ENCODE assay signal across 11 mouse cellular contexts in the genomic region with DNA sequence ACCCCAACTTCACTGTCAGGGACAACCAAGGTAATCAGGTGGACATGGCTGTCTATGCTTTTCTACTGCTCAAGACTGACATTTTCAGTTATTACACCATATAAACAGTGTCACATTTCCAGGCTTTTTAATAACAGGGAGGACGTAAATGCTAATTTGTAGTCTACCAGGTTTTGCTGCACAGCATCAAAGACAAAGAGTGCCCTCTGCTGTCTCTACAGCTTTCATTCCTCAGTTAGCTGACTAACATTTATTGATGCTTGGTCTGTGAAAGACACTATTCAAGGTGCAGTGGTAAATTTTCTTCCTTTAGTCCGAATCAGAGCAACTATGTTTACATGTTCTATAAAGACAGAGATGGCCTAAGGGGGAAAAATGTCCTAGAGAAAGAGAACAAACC.
DNase-seq lines count a peak whose midpoint lies in the region; TF ChIP-seq lines count a peak whose summit lies in the region.
"Had no signal": no experiment of that assay in that cellular context is flagged by ENCODE, and none has a peak within 500 bp of the region (broad histone marks: within the 10 kb centered on the region; RNA-seq: fewer than 3 reads in every experiment).

No protein-coding gene starts in this region.

- H3K27me3 ChIP-seq in CH12.LX (replicated peaks), result peaks cover 22% of the 10 kb centered on the region

- H3K79me2 ChIP-seq in CH12.LX (replicated peaks; ENCODE audit: control insufficient read depth, extremely low read depth, insufficient read depth, poor library complexity, severe bottlenecking), result no peaks in the 10 kb centered on the region

- no peak overlapping the region for H3K9ac ChIP-seq in CH12.LX (ENCODE audit: insufficient read depth, low read depth)

- H3K4me3 ChIP-seq in gastrocnemius, adult 2 months, result no peak overlapping the region
- no peak overlapping the region for H3K4me3 ChIP-seq in CH12.LX (replicated peaks in 1 of 3; ENCODE audit: low read depth in 2 of 3, low read length in 2 of 3, poor library complexity in 1 of 3)

- dilution Hi-C loops in CH12.LX (cut with MboI; ENCODE audit: extremely low pct_ligation_motif_present, extremely low pct_unique_long_range_greater_than_20kb, low sequenced_read_pairs), result no loop called here

- TF ChIP-seq POLR2A in CH12.LX (IDR thresholded peaks at IDR 0.05; ENCODE audit: low read depth, low read length), result no peak

- H3K27ac ChIP-seq in gastrocnemius, adult 2 months, result no peak overlapping the region
- H3K27ac ChIP-seq in CH12.LX (ENCODE audit: insufficient read depth, low read depth), result no peak overlapping the region

- H3K4me2 ChIP-seq in CH12.LX (ENCODE audit: insufficient read depth, low read depth, poor library complexity, severe bottlenecking), result no peak overlapping the region

- TF ChIP-seq EP300 in CH12.LX (IDR thresholded peaks at IDR 0.05; ENCODE audit: low read length), result no peak

- intact Hi-C loops in gastrocnemius, adult 2 months (cut with DNase I), result no loop called here
- intact Hi-C loops in left cerebral cortex, postnatal 36 days (cut with DNase I), result loop anchor here (10.0 kb wide), 1 partner anchor 994 kb away; no protein-coding TSS in a partner anchor
- intact Hi-C loops in gastrocnemius, postnatal 36 days (cut with DNase I), result no loop called here

- TF ChIP-seq CTCF in gastrocnemius, adult 2 months (IDR thresholded peaks at IDR 0.05), result peak; percentile 25
- TF ChIP-seq CTCF in CH12.LX (conservative IDR thresholded peaks at IDR 0.05 in 1 of 2, IDR thresholded peaks at IDR 0.05 in 1 of 2; ENCODE audit: low read depth in 2 of 2, low read length in 2 of 2), result peak in 1 of 2 experiments; percentile 46; a peak in 2 of 4 replicates

- no peak for DNase-seq in gastrocnemius, adult 2 months
- no peak for DNase-seq in gastrocnemius, adult 18-20 months (ENCODE audit: low spot score)
- peak; percentile 19 to 31 for DNase-seq in left cerebral cortex, adult 18-20 months (ENCODE audit: low spot score in 2 of 2)
- DNase-seq in left cerebral cortex, postnatal 36 days (ENCODE audit: low spot score in 2 of 2), result no peak
- no peak for DNase-seq in CH12.LX (ENCODE audit: extremely low read depth)
- DNase-seq in embryo, embryonic 10.5 days (ENCODE audit: low spot score), result peak; percentile 43
- no peak for DNase-seq in gastrocnemius, postnatal 36 days
- DNase-seq in ovary, postnatal 10 days (ENCODE audit: low spot score), result no peak
- DNase-seq: heart, postnatal 14 days; lung, postnatal 10 days; thymus, postnatal 36 days had no signal

- no peaks in the 10 kb centered on the region for H3K4me1 ChIP-seq in CH12.LX (ENCODE audit: control insufficient read depth in 1 of 2, insufficient read depth in 2 of 2)

- no peaks in the 10 kb centered on the region for H3K36me3 ChIP-seq in CH12.LX (replicated peaks in 1 of 2; ENCODE audit: control insufficient read depth in 1 of 2, insufficient read depth in 1 of 2, low read length in 1 of 2)

- TF ChIP-seq RAD21 in CH12.LX (IDR thresholded peaks at IDR 0.05; ENCODE audit: low read depth, low read length), result peak; percentile 45

- in situ Hi-C loops in CH12.LX (cut with MboI; ENCODE audit: low pct_ligation_motif_present, low pct_unique_long_range_greater_than_20kb, low sequenced_read_pairs), result loop anchor here (25.0 kb wide), 1 partner anchor 383 kb away; the partner anchor contains the start of gene Rnf152

- no peaks in the 10 kb centered on the region for H3K9me3 ChIP-seq in CH12.LX (replicated peaks; ENCODE audit: low read length)

TF ChIP-seq in CH12.LX, 34 proteins besides CTCF, POLR2A, EP300 and RAD21:
- TF ChIP-seq SMC3 (IDR thresholded peaks at IDR 0.05; ENCODE audit: low read depth, low read length) (peak; percentile 35), MAX (IDR thresholded peaks at IDR 0.05; ENCODE audit: low read length) (no peak)

Comparison
In these comparisons a context has a peak if more than half of its experiments do, and no peak if none do; other contexts are left out.
1. DNase-seq: peak in left cerebral cortex, adult 18-20 months (2 of 2) and embryo, embryonic 10.5 days (single experiment); none in gastrocnemius, adult 2 months (single experiment), gastrocnemius, adult 18-20 months (single experiment), left cerebral cortex, postnatal 36 days (0 of 2), CH12.LX (single experiment), gastrocnemius, postnatal 36 days (0 of 2) and ovary, postnatal 10 days (single experiment).